Mouse (Mus musculus) brain, embryonic 14.5 days (tissue): ENCODE measurements around the gene Gm10803.

Experiments
- CTCF ChIP-seq: fragments of 200-500 bp; IDR thresholded peaks from 2 replicates; pipeline ENCODE4 v1.5.1; 2012; ENCODE audit warnings: inconsistent platforms, mild to moderate bottlenecking, moderate library complexity, borderline replicate concordance; ENCODE audit not compliant: insufficient read depth, insufficient read length; ENCODE audit errors: extremely low read depth
- POLR2A ChIP-seq: fragments of 200-500 bp; IDR thresholded peaks from 2 replicates; pipeline ENCODE4 v1.6.1; 2012; ENCODE audit warnings: mild to moderate bottlenecking, inconsistent platforms, borderline replicate concordance; ENCODE audit not compliant: poor library complexity, insufficient read depth, insufficient read length, severe bottlenecking; ENCODE audit errors: extremely low read depth

DNA sequence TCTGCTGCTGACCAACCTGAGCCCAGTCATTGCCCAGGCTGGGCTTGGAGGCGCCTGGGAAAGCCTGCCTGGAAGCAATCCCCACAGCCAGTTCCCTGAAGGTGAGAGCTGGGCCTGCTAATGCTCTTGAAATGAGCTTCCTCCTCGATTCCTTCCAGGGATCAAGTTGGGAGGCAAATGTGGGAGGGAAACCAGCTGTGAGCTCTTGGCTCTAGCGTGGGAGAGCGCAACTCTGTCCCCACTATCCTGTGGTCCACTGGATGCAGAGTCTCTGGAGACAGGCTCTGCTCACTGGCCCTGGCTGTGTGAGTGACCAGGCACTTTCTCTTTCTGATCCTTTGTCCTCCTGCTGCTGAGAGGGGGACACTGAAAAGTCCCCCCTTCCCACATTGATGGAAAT lies 30.8 kb upstream of the Gm10803 start:
- TF ChIP-seq CTCF (no peak), POLR2A (no peak)
